Mouse (Mus musculus) megakaryocyte, embryonic 14.5 days (primary cell): ENCODE measurements around the gene Fam213b.

Experiments
- FLI1 ChIP-seq: IDR thresholded peaks from 2 replicates; pipeline ENCODE4 v1.6.1; 2012; ENCODE audit warnings: low read length, inconsistent platforms, mixed read lengths
- GATA1 ChIP-seq: IDR thresholded peaks from 3 replicates; pipeline ENCODE4 v1.6.1; 2012; ENCODE audit warnings: mixed read lengths, low read length, inconsistent platforms, borderline replicate concordance

GRCm38 (mm10) chr4:154867257-154867656 lies 31.7 kb downstream of the Fam213b start:
- TF ChIP-seq GATA1: no peak
- TF ChIP-seq FLI1: no peak
